In genomic region chr9:85266847-85267246, GRCm38 (mm10) we compare ENCODE assay signal across 28 mouse cellular contexts. TPM values are rescaled to one million over a fixed set of nuclear protein-coding genes. Genes with fewer than 3 reads are reported as not detected.
DNase-seq lines count a peak whose midpoint lies in the region; ATAC-seq and TF ChIP-seq lines count a peak whose summit lies in the region.
"Had no signal": no experiment of that assay in that cellular context is flagged by ENCODE, and none has a peak within 500 bp of the region (broad histone marks: within the 10 kb centered on the region; RNA-seq: fewer than 3 reads in every experiment).

No protein-coding gene starts in this region.

- H3K27me3 ChIP-seq in liver, adult 2 months (ENCODE audit: control insufficient read depth, insufficient read depth, low read length): no peaks in the 10 kb centered on the region
- H3K27me3 ChIP-seq in liver, embryonic 12.5 days (replicated peaks): no peaks in the 10 kb centered on the region
- H3K27me3 ChIP-seq in liver, embryonic 15.5 days: no peaks in the 10 kb centered on the region
- H3K27me3 ChIP-seq in liver, embryonic 11.5 days (replicated peaks; ENCODE audit: control insufficient read depth, insufficient read depth, low read length): no peaks in the 10 kb centered on the region
- no peaks in the 10 kb centered on the region for H3K27me3 ChIP-seq in liver, embryonic 16.5 days (ENCODE audit: control insufficient read depth, insufficient read depth, low read depth, low read length)
- no peaks in the 10 kb centered on the region for H3K27me3 ChIP-seq in liver, postnatal 0 days (ENCODE audit: insufficient read depth, low read length)
- H3K27me3 ChIP-seq: CH12.LX, Patski had no signal

- TF ChIP-seq CTCF in liver, adult 2 months (IDR thresholded peaks at IDR 0.05; ENCODE audit: low read depth, low read length): no peak
- TF ChIP-seq CTCF in liver, postnatal 0 days (IDR thresholded peaks at IDR 0.05; ENCODE audit: low read depth): no peak

- DNase-seq in liver, adult 2 months (ENCODE audit: extremely low read depth, low read depth, low spot score): peak; percentile 9
- no peak for DNase-seq in liver, embryonic 11.5 days (ENCODE audit: low spot score)
- DNase-seq in liver: no peak
- DNase-seq in liver, postnatal 0 days: no peak
- DNase-seq in kidney, postnatal 14 days: no peak
- DNase-seq: adrenal gland, adult 2 months; adrenal gland, adult 8-10 months; adrenal gland, postnatal 10 days; adrenal gland, postnatal 14 days; adrenal gland, postnatal 25 days; adrenal gland, postnatal 36 days; B cell, adult 2 months; cerebellum, adult 11 months; cerebellum, adult 11-12 months had no signal

- H3K4me3 ChIP-seq in liver, adult 2 months (ENCODE audit: insufficient read depth, low read depth, low read length): no peak overlapping the region
- H3K4me3 ChIP-seq in liver, embryonic 12.5 days: no peak overlapping the region
- H3K4me3 ChIP-seq in liver, embryonic 15.5 days (replicated peaks): no peak overlapping the region
- H3K4me3 ChIP-seq in liver, embryonic 11.5 days (ENCODE audit: low read depth, low read length): no peak overlapping the region
- no peak overlapping the region for H3K4me3 ChIP-seq in liver, embryonic 16.5 days (ENCODE audit: low read depth, low read length)
- H3K4me3 ChIP-seq in liver, postnatal 0 days (ENCODE audit: low read depth, low read length): no peak overlapping the region

- no peak overlapping the region for H3K27ac ChIP-seq in liver, adult 2 months (replicated peaks; ENCODE audit: insufficient read depth, low read depth, low read length)
- H3K27ac ChIP-seq in liver, embryonic 12.5 days: no peak overlapping the region
- H3K27ac ChIP-seq in liver, embryonic 15.5 days (replicated peaks): no peak overlapping the region
- no peak overlapping the region for H3K27ac ChIP-seq in liver, embryonic 11.5 days (ENCODE audit: low read depth, low read length)
- 0 out of 2 replicates have a peak overlapping the region, but pooled peaks have one; percentile 24 for H3K27ac ChIP-seq in liver, embryonic 16.5 days (ENCODE audit: low read length)
- 0 out of 2 replicates have a peak overlapping the region, but pooled peaks have one; percentile 16 for H3K27ac ChIP-seq in liver, postnatal 0 days (ENCODE audit: low read depth)

- no peak overlapping the region for H3K9ac ChIP-seq in liver, adult 2 months (ENCODE audit: low read depth, low read length)
- no peak overlapping the region for H3K9ac ChIP-seq in liver, embryonic 12.5 days
- no peak overlapping the region for H3K9ac ChIP-seq in liver, embryonic 15.5 days
- H3K9ac ChIP-seq in liver, embryonic 11.5 days (ENCODE audit: low read depth, low read length): no peak overlapping the region
- no peak overlapping the region for H3K9ac ChIP-seq in liver, embryonic 16.5 days (ENCODE audit: low read depth, low read length)
- H3K9ac ChIP-seq in liver, postnatal 0 days (replicated peaks): no peak overlapping the region

- H3K4me1 ChIP-seq in liver, adult 2 months (ENCODE audit: control insufficient read depth, insufficient read depth, low read length): peaks cover 2% of the 10 kb centered on the region; the same call in 1 of the 2 replicates
- no peaks in the 10 kb centered on the region for H3K4me1 ChIP-seq in liver, embryonic 12.5 days
- H3K4me1 ChIP-seq in liver, embryonic 15.5 days (replicated peaks): no peaks in the 10 kb centered on the region
- no peaks in the 10 kb centered on the region for H3K4me1 ChIP-seq in liver, embryonic 11.5 days (replicated peaks; ENCODE audit: control insufficient read depth, insufficient read depth, low read length)
- H3K4me1 ChIP-seq in liver, embryonic 16.5 days (ENCODE audit: control insufficient read depth, low read depth, low read length): no peaks in the 10 kb centered on the region
- no peaks in the 10 kb centered on the region for H3K4me1 ChIP-seq in liver, postnatal 0 days (ENCODE audit: insufficient read depth)

- H3K4me2 ChIP-seq in liver, embryonic 12.5 days: no peak overlapping the region
- no peak overlapping the region for H3K4me2 ChIP-seq in liver, embryonic 15.5 days
- H3K4me2 ChIP-seq in liver, embryonic 11.5 days: no peak overlapping the region
- H3K4me2 ChIP-seq in liver, embryonic 16.5 days (ENCODE audit: low read depth, low read length): no peak overlapping the region
- H3K4me2 ChIP-seq in liver, postnatal 0 days (ENCODE audit: low read depth, low read length): peak overlapping the region; percentile 32; the same call in 1 of the 2 replicates

- no peak for TF ChIP-seq POLR2A in liver, adult 2 months (IDR thresholded peaks at IDR 0.05; ENCODE audit: extremely low read depth, insufficient read depth, low read length)

- ATAC-seq in liver, embryonic 12.5 days: no peak
- ATAC-seq in liver, embryonic 15.5 days (ENCODE audit: insufficient read depth): peak; percentile 64
- ATAC-seq in liver, embryonic 11.5 days (replicated peaks; ENCODE audit: low FRiP score): no peak
- peak; percentile 80 for ATAC-seq in liver, embryonic 16.5 days (ENCODE audit: low read depth)
- peak; percentile 29; the same call in 1 of the 2 replicates for ATAC-seq in liver, postnatal 0 days
- ATAC-seq: activated CD4-positive, CD25-positive, alpha-beta regulatory T cell, adult 4 months; CD4-positive, CD25-positive, alpha-beta regulatory T cell, adult 4 months; Patski had no signal

- H3K36me3 ChIP-seq in liver, adult 2 months (ENCODE audit: control insufficient read depth, insufficient read depth, low read length): no peaks in the 10 kb centered on the region
- no peaks in the 10 kb centered on the region for H3K36me3 ChIP-seq in liver, embryonic 12.5 days
- H3K36me3 ChIP-seq in liver, embryonic 15.5 days (replicated peaks): no peaks in the 10 kb centered on the region
- no peaks in the 10 kb centered on the region for H3K36me3 ChIP-seq in liver, embryonic 11.5 days (ENCODE audit: control insufficient read depth, insufficient read depth, low read length)
- H3K36me3 ChIP-seq in liver, embryonic 16.5 days (ENCODE audit: control insufficient read depth, insufficient read depth): no peaks in the 10 kb centered on the region
- H3K36me3 ChIP-seq in liver, postnatal 0 days (replicated peaks; ENCODE audit: insufficient read depth, low read length): no peaks in the 10 kb centered on the region
- H3K36me3 ChIP-seq: G1E had no signal

- TF ChIP-seq EP300 in liver, postnatal 0 days (IDR thresholded peaks at IDR 0.05; ENCODE audit: low read depth): no peak

- 27% methylated on average over 5 of the region's 5 CpGs for WGBS in liver, adult 2 months
- WGBS in liver, embryonic 12.5 days (ENCODE audit: insufficient replicate concordance): 56% methylated on average over 5 of the region's 5 CpGs
- WGBS in liver, embryonic 15.5 days (ENCODE audit: insufficient replicate concordance): 56% methylated on average over 5 of the region's 5 CpGs
- 69% methylated on average over 5 of the region's 5 CpGs for WGBS in liver, embryonic 11.5 days
- 47% methylated on average over 5 of the region's 5 CpGs for WGBS in liver, embryonic 16.5 days (ENCODE audit: insufficient replicate concordance)
- WGBS in liver, postnatal 0 days (ENCODE audit: insufficient replicate concordance): 52% methylated on average over 5 of the region's 5 CpGs

- H3K79me2 ChIP-seq in liver, adult 2 months (ENCODE audit: control insufficient read depth, insufficient read depth, low read length): no peaks in the 10 kb centered on the region

- H3K9me3 ChIP-seq in liver, embryonic 12.5 days (replicated peaks): no peaks in the 10 kb centered on the region
- no peaks in the 10 kb centered on the region for H3K9me3 ChIP-seq in liver, embryonic 15.5 days (replicated peaks)
- no peaks in the 10 kb centered on the region for H3K9me3 ChIP-seq in liver, embryonic 11.5 days (ENCODE audit: control insufficient read depth, low read length)
- H3K9me3 ChIP-seq in liver, embryonic 16.5 days (replicated peaks; ENCODE audit: control insufficient read depth, low read length): no peaks in the 10 kb centered on the region
- H3K9me3 ChIP-seq in liver, postnatal 0 days (ENCODE audit: low read length): no peaks in the 10 kb centered on the region
- H3K9me3 ChIP-seq: G1E had no signal

RNA-seq across cellular contexts. Expression of gene Gm11114, which starts 45.7 kb away (rescaled TPM):
- total RNA-seq in liver, adult 2 months (2014; rRNA removed): not detected in 2 replicates
- not detected in 2 replicates for polyA plus RNA-seq in liver, adult 2 months (2012; rRNA removed)
- not detected in 2 replicates for polyA plus RNA-seq in liver, embryonic 12.5 days (2016; fragmentation: Nextera tagmentation; extraction: Ambion mirVana)
- polyA plus RNA-seq in liver, embryonic 15.5 days (2015; fragmentation: Nextera tagmentation; extraction: Ambion mirVana): not detected in 2 replicates
- not detected in 2 replicates for polyA plus RNA-seq in liver, embryonic 11.5 days (2014; fragmentation: Nextera tagmentation; extraction: Ambion mirVana)
- polyA plus RNA-seq in liver, embryonic 16.5 days (2015; fragmentation: Nextera tagmentation; extraction: Ambion mirVana): not detected in 2 replicates
- polyA plus RNA-seq in liver, postnatal 0 days (2015; fragmentation: Nextera tagmentation; extraction: Ambion mirVana): not detected in 2 replicates
- total RNA-seq: adrenal gland, adult 18-20 months; adrenal gland, adult 2 months; adrenal gland, adult 8-10 months; adrenal gland, postnatal 10 days; adrenal gland, postnatal 14 days; adrenal gland, postnatal 25 days; adrenal gland, postnatal 36 days; adrenal gland, postnatal 4 days; CH12.LX; ES-E14; G1E; MEL had no signal
- polyA plus RNA-seq: activated CD4-positive, CD25-positive, alpha-beta regulatory T cell, adult 4 months; adrenal gland, adult 2 months; brain, embryonic 14.5 days; C2C12; CD4-positive, CD25-positive, alpha-beta regulatory T cell, adult 4 months; G1E; Patski had no signal

Comparison
In these comparisons a context has a peak if more than half of its experiments do, and no peak if none do; other contexts are left out.
1. H3K27ac ChIP-seq: peak in liver, embryonic 16.5 days (single experiment) and liver, postnatal 0 days (single experiment); none in liver, adult 2 months (single experiment), liver, embryonic 12.5 days (single experiment), liver, embryonic 15.5 days (single experiment) and liver, embryonic 11.5 days (single experiment).
2. ATAC-seq: peak in liver, embryonic 15.5 days (single experiment), liver, embryonic 16.5 days (single experiment) and liver, postnatal 0 days (single experiment); none in liver, embryonic 12.5 days (single experiment) and liver, embryonic 11.5 days (single experiment).